Mouse (Mus musculus): ENCODE measurements around the gene Apopt1.

GRCm38 (mm10) chr12:111777919-111778318 is 64.9 kb downstream of the Apopt1 start:
- TF ChIP-seq GATA1 (IDR thresholded peaks at IDR 0.05; ENCODE audit: low read length) (no peak), TAL1 (IDR thresholded peaks at IDR 0.05; ENCODE audit: low read length) (no peak)

Measured in erythroblast, embryonic 14.5 days (primary cell).